In genomic region chr11:19761694-19761976, GRCm38 (mm10) we compare ENCODE assay signal across 9 mouse cellular contexts.
DNase-seq lines count a peak whose midpoint lies in the region; ATAC-seq lines count a peak whose summit lies in the region.
"Had no signal": no experiment of that assay in that cellular context is flagged by ENCODE, and none has a peak within 500 bp of the region (broad histone marks: within the 10 kb centered on the region; RNA-seq: fewer than 3 reads in every experiment).

No protein-coding gene starts in this region.

- peaks cover 26% of the 10 kb centered on the region for H3K27me3 ChIP-seq in midbrain, embryonic 12.5 days

- H3K4me1 ChIP-seq in midbrain, embryonic 12.5 days, result peaks cover 11% of the 10 kb centered on the region; the same call in 1 of the 2 replicates
- H3K4me1 ChIP-seq: limb, embryonic 15.5 days had no signal

- peak; percentile 55 to 68 for DNase-seq in adrenal gland, adult (ENCODE audit: inconsistent age in 2 of 2, low spot score in 1 of 2)
- no peak for DNase-seq in adrenal gland, postnatal 4 days (ENCODE audit: low spot score in 2 of 2)
- peak; percentile 18 to 48 for DNase-seq in kidney, postnatal 25 days
- DNase-seq in kidney, adult 8-10 months, result no peak
- peak; percentile 54 for DNase-seq in adrenal gland, adult 2 months
- DNase-seq in layer of hippocampus, adult 9-10 months (ENCODE audit: low spot score), result no peak
- no peak for DNase-seq in urinary bladder, postnatal 4 days (ENCODE audit: low spot score in 2 of 2)

- no peaks in the 10 kb centered on the region for H3K36me3 ChIP-seq in midbrain, embryonic 12.5 days
- H3K36me3 ChIP-seq: limb, embryonic 15.5 days had no signal

- no peak overlapping the region for H3K9ac ChIP-seq in midbrain, embryonic 12.5 days (replicated peaks)
- H3K9ac ChIP-seq: limb, embryonic 15.5 days had no signal

- WGBS in midbrain, embryonic 12.5 days, result 43% methylated on average over 4 of the region's 4 CpGs

- H3K27ac ChIP-seq in midbrain, embryonic 12.5 days (replicated peaks), result no peak overlapping the region
- H3K27ac ChIP-seq: limb, embryonic 15.5 days had no signal

- H3K9me3 ChIP-seq in midbrain, embryonic 12.5 days, result no peaks in the 10 kb centered on the region
- H3K9me3 ChIP-seq: limb, embryonic 15.5 days had no signal

- no peak overlapping the region for H3K4me2 ChIP-seq in midbrain, embryonic 12.5 days (replicated peaks)

- no peak overlapping the region for H3K4me3 ChIP-seq in midbrain, embryonic 12.5 days

- ATAC-seq in midbrain, embryonic 12.5 days (ENCODE audit: low FRiP score, low read depth), result 0 out of 2 replicates have a peak, but pooled peaks have one; percentile 11

Comparison
In these comparisons a context has a peak if more than half of its experiments do, and no peak if none do; other contexts are left out.
1. DNase-seq: peak in adrenal gland, adult (2 of 2), kidney, postnatal 25 days (2 of 2) and adrenal gland, adult 2 months (single experiment); none in adrenal gland, postnatal 4 days (0 of 2), kidney, adult 8-10 months (0 of 2), layer of hippocampus, adult 9-10 months (single experiment) and urinary bladder, postnatal 4 days (0 of 2).